Mouse (Mus musculus): ENCODE data around the gene Irgm1. TPM values are rescaled to one million over a fixed set of nuclear protein-coding genes. Genes with fewer than 3 reads are reported as not detected.

Irgm1 gene
- total RNA-seq (2023): 45.9 TPM

GRCm38 (mm10) chr11:48871201-48871772 is at the start of gene Irgm1:
Gene Irgm1 (minus strand): TSS chr11:48871683.

GRCm38 (mm10) chr11:48902021-48902420 is 30.5 kb upstream of the Irgm1 start, which contains the start of gene Gm5431:
Gene Gm5431 (minus strand): TSS chr11:48902214.

GRCm38 (mm10) chr11:48825979-48826751 is 45.3 kb downstream of the Irgm1 start, which contains the start of the genes Trim7 and Gm12184:
Gene Trim7 (plus strand): TSS chr11:48826140.
Gene Gm12184 (minus strand): TSS chr11:48826655.

GRCm38 (mm10) chr11:48816800-48817665 is 54.5 kb downstream of the Irgm1 start, which contains the start of gene Trim41:
Gene Trim41 (minus strand): TSS chr11:48817353.

Other genes with a start within 250 kb of the Irgm1 start
- 1,977 TPM for gene Rack1, start 71.4 kb downstream of the Irgm1 start, total RNA-seq (2023)
- gene Trim41, start 54.3 kb downstream of the Irgm1 start, total RNA-seq (2023): 30.1 TPM
- gene Trim7, start 45.5 kb downstream of the Irgm1 start, total RNA-seq (2023): 12.6 TPM
- gene Gm12184, start 45.0 kb downstream of the Irgm1 start, total RNA-seq (2023): 0.56 TPM
- gene Gm5431, start 30.5 kb upstream of the Irgm1 start, total RNA-seq (2023): 4.7 TPM
- gene Psme2b, start 74.5 kb upstream of the Irgm1 start, total RNA-seq (2023): 56.5 TPM
- 1.8 TPM for gene Olfr56, start 107.2 kb upstream of the Irgm1 start, total RNA-seq (2023)
- gene 9930111J21Rik1, start 107.7 kb upstream of the Irgm1 start, total RNA-seq (2023): 101 TPM
- gene Gm12185, start 120.5 kb upstream of the Irgm1 start, total RNA-seq (2023): 12.5 TPM
- 51.4 TPM for gene Tgtp1, start 122.5 kb upstream of the Irgm1 start, total RNA-seq (2023)
- gene 9930111J21Rik2, start 179.6 kb upstream of the Irgm1 start, total RNA-seq (2023): 128 TPM
- 70.1 TPM for gene Tgtp2, start 192.5 kb upstream of the Irgm1 start, total RNA-seq (2023)
- gene Ifi47, start 204.9 kb upstream of the Irgm1 start, total RNA-seq (2023): 87.3 TPM
- not detected for gene Olfr1396, start 243.2 kb upstream of the Irgm1 start, total RNA-seq (2023)